Mouse (Mus musculus): ENCODE data around the gene Gys2. TPM values are rescaled to one million over a fixed set of nuclear protein-coding genes. Genes with fewer than 3 reads are reported as not detected.

The Gys2 gene
- polyA plus RNA-seq, 1 experiment from 2014 or later = not detected

Other genes starting within 250 kb of the Gys2 start
- gene Iapp, start 174.7 kb downstream of the Gys2 start, polyA plus RNA-seq (2018) = not detected in 3 replicates
- not detected in 3 replicates for gene Slco1a5, start 150.1 kb downstream of the Gys2 start, polyA plus RNA-seq (2018)
- 7.2 to 9.4 TPM (median 7.9 TPM) in 3 replicates for gene Pyroxd1, start 127.5 kb downstream of the Gys2 start, polyA plus RNA-seq (2018)
- gene Recql, start 86.0 kb downstream of the Gys2 start, polyA plus RNA-seq (2018) = 14.2 to 21.2 TPM (median 14.7 TPM) in 3 replicates
- 25.6 to 53.6 TPM (median 31.5 TPM) in 3 replicates for gene Golt1b, start 85.9 kb downstream of the Gys2 start, polyA plus RNA-seq (2018)
- 0.15 TPM in 1 of 3 replicates, not detected in the others for gene Spx, start 59.7 kb downstream of the Gys2 start, polyA plus RNA-seq (2018)
- gene Ldhb, start 34.8 kb upstream of the Gys2 start, polyA plus RNA-seq (2018) = 4.8 to 7.8 TPM (median 7.2 TPM) in 3 replicates
- not detected in 3 replicates for gene Kcnj8, start 98.5 kb upstream of the Gys2 start, polyA plus RNA-seq (2018)
- not detected in 3 replicates for gene Abcc9, start 229.2 kb upstream of the Gys2 start, polyA plus RNA-seq (2018)

Measured in macrophage (primary cell).